Mouse (Mus musculus) CH12.LX (cell line): ENCODE measurements around the gene Tfr2. TPM values are rescaled to one million over a fixed set of nuclear protein-coding genes. Genes with fewer than 3 reads are reported as not detected.

ENCODE experiments used
- DNase-seq: peaks from one replicate; pipeline ENCODE4 v3.0.0-alpha.2; 2013; ENCODE audit errors: extremely low read depth
- H3K27ac ChIP-seq: 2 replicates; pipeline ENCODE4 v1.5.1; 2012; ENCODE audit warnings: low read depth, mild to moderate bottlenecking, control low read depth, moderate library complexity; ENCODE audit not compliant: insufficient read depth
- H3K27me3 ChIP-seq: replicated peaks from 2 replicates; pipeline ENCODE3; 2012; ENCODE audit warnings: inconsistent platforms
- H3K36me3 ChIP-seq, 2 experiments: replicated peaks in 1 of 2; 2 replicates each; pipeline versions ENCODE3 to v1.6.1; 2012; ENCODE audit warnings: inconsistent platforms in 1 of 2, low read length in 1 of 2, mild to moderate bottlenecking in 1 of 2, mixed read lengths in 1 of 2, moderate library complexity in 1 of 2; ENCODE audit not compliant: control insufficient read depth in 1 of 2, insufficient read depth in 1 of 2
- H3K4me1 ChIP-seq, 2 experiments: 2 replicates each; pipeline ENCODE4 v1.6.1; 2012; ENCODE audit warnings: inconsistent platforms in 1 of 2, moderate library complexity in 1 of 2; ENCODE audit not compliant: insufficient read depth in 2 of 2, control insufficient read depth in 1 of 2
- H3K4me2 ChIP-seq: 2 replicates; pipeline ENCODE4 v1.6.1; 2012; ENCODE audit warnings: low read depth, mild to moderate bottlenecking, control low read depth; ENCODE audit not compliant: poor library complexity, insufficient read depth, severe bottlenecking
- H3K4me3 ChIP-seq, 3 experiments: fragments of 150-350 bp in 1 of 3; sonication (generic) in 1 of 3; replicated peaks in 1 of 3; 2 replicates each; pipeline versions ENCODE3 to v1.5.1; 2011 to 2012; ENCODE audit warnings: low read depth in 2 of 3, low read length in 2 of 3, mild to moderate bottlenecking in 2 of 3, moderate library complexity in 2 of 3, control low read depth in 1 of 3, improper control_type of control experiment in 1 of 3, inconsistent platforms in 1 of 3, mixed read lengths in 1 of 3; ENCODE audit not compliant: poor library complexity in 1 of 3
- H3K79me2 ChIP-seq: replicated peaks from 2 replicates; pipeline ENCODE4 v1.6.1; 2012; ENCODE audit warnings: mild to moderate bottlenecking, moderate library complexity; ENCODE audit not compliant: control insufficient read depth, poor library complexity, insufficient read depth, severe bottlenecking; ENCODE audit errors: extremely low read depth
- H3K9ac ChIP-seq: 2 replicates; pipeline ENCODE4 v1.6.1; 2012; ENCODE audit warnings: low read depth, mild to moderate bottlenecking, control low read depth, moderate library complexity; ENCODE audit not compliant: insufficient read depth
- H3K9me3 ChIP-seq: replicated peaks from 2 replicates; pipeline ENCODE3; 2012; ENCODE audit warnings: low read length, inconsistent platforms, mixed read lengths
- BHLHE40 ChIP-seq: IDR thresholded peaks from 2 replicates; pipeline ENCODE4 v1.6.1; 2011; ENCODE audit warnings: mild to moderate bottlenecking, low read depth, low read length, improper control_type of control experiment
- CHD1 ChIP-seq: IDR thresholded peaks from 2 replicates; pipeline ENCODE4 v1.6.1; 2012; ENCODE audit warnings: low read depth, low read length, improper control_type of control experiment, inconsistent platforms
- CTCF ChIP-seq, 2 experiments: IDR thresholded peaks in 1 of 2; conservative IDR thresholded peaks in 1 of 2; 2 replicates each; pipeline ENCODE4 v1.5.1; 2011 to 2012; ENCODE audit warnings: low read depth in 2 of 2, low read length in 2 of 2, improper control_type of control experiment in 1 of 2, inconsistent platforms in 1 of 2, mild to moderate bottlenecking in 1 of 2, moderate library complexity in 1 of 2
- E2F4 ChIP-seq: IDR thresholded peaks from 2 replicates; pipeline ENCODE4 v1.6.1; 2011; ENCODE audit warnings: low read depth, low read length, improper control_type of control experiment; ENCODE audit not compliant: insufficient replicate concordance
- ELF1 ChIP-seq: IDR thresholded peaks from 2 replicates; pipeline ENCODE4 v1.6.1; 2014; ENCODE audit warnings: low read depth, mild to moderate bottlenecking, inconsistent platforms, low read length, improper control_type of control experiment
- IRF4 ChIP-seq: IDR thresholded peaks from 2 replicates; pipeline ENCODE4 v1.6.1; 2014; ENCODE audit warnings: low read depth, mild to moderate bottlenecking, inconsistent platforms, low read length, improper control_type of control experiment
- JUND ChIP-seq: conservative IDR thresholded peaks from 2 replicates; pipeline ENCODE4 v1.6.1; 2011; ENCODE audit warnings: low read depth, low read length, improper control_type of control experiment
- MAFK ChIP-seq: IDR thresholded peaks from 2 replicates; pipeline ENCODE4 v1.6.1; 2011; ENCODE audit warnings: low read length, improper control_type of control experiment; ENCODE audit not compliant: insufficient replicate concordance
- MAZ ChIP-seq: IDR thresholded peaks from 2 replicates; pipeline ENCODE4 v1.6.1; 2012; ENCODE audit warnings: low read depth, mild to moderate bottlenecking, inconsistent platforms, low read length, improper control_type of control experiment, moderate library complexity
- MEF2A ChIP-seq: IDR thresholded peaks from 2 replicates; pipeline ENCODE4 v1.6.1; 2014; ENCODE audit warnings: low read depth, mild to moderate bottlenecking, inconsistent platforms, low read length, improper control_type of control experiment, borderline replicate concordance
- MXI1 ChIP-seq: IDR thresholded peaks from 2 replicates; pipeline ENCODE4 v1.6.1; 2011; ENCODE audit warnings: mild to moderate bottlenecking, low read depth, low read length, improper control_type of control experiment
- MYC ChIP-seq: IDR thresholded peaks from 2 replicates; pipeline ENCODE4 v1.6.1; 2011; ENCODE audit warnings: low read depth, mild to moderate bottlenecking, improper control_type of control experiment, low read length
- NELFE ChIP-seq: IDR thresholded peaks from 2 replicates; pipeline ENCODE4 v1.6.1; 2011; ENCODE audit warnings: low read depth, low read length, improper control_type of control experiment
- NRF1 ChIP-seq: IDR thresholded peaks from 2 replicates; pipeline ENCODE4 v1.6.1; 2014; ENCODE audit warnings: low read depth, mild to moderate bottlenecking, inconsistent platforms, low read length, improper control_type of control experiment, moderate library complexity
- PAX5 ChIP-seq: IDR thresholded peaks from 2 replicates; pipeline ENCODE4 v1.6.1; 2012; ENCODE audit warnings: low read length, inconsistent platforms, mixed read lengths
- POLR2A ChIP-seq: IDR thresholded peaks from 2 replicates; pipeline ENCODE4 v1.6.1; 2011; ENCODE audit warnings: low read depth, mild to moderate bottlenecking, improper control_type of control experiment, low read length
- POLR2AphosphoS2 ChIP-seq: IDR thresholded peaks from 2 replicates; pipeline ENCODE4 v1.6.1; 2011; ENCODE audit warnings: low read depth, low read length, improper control_type of control experiment
- RAD21 ChIP-seq: IDR thresholded peaks from 2 replicates; pipeline ENCODE4 v1.6.1; 2011; ENCODE audit warnings: low read depth, mild to moderate bottlenecking, low read length, improper control_type of control experiment, moderate library complexity
- RCOR1 ChIP-seq: conservative IDR thresholded peaks from 2 replicates; pipeline ENCODE4 v1.6.1; 2012; ENCODE audit warnings: low read depth, mild to moderate bottlenecking, inconsistent platforms, low read length, improper control_type of control experiment
- SIN3A ChIP-seq: IDR thresholded peaks from 2 replicates; pipeline ENCODE4 v1.6.1; 2012; ENCODE audit warnings: low read length, improper control_type of control experiment, inconsistent platforms
- TBP ChIP-seq: conservative IDR thresholded peaks from 2 replicates; pipeline ENCODE4 v1.6.1; 2011; ENCODE audit warnings: low read depth, low read length, improper control_type of control experiment
- UBTF ChIP-seq: IDR thresholded peaks from 2 replicates; pipeline ENCODE4 v1.6.1; 2012; ENCODE audit warnings: low read depth, mild to moderate bottlenecking, inconsistent platforms, low read length, improper control_type of control experiment, moderate library complexity
- USF1 ChIP-seq: IDR thresholded peaks from 2 replicates; pipeline ENCODE4 v1.6.1; 2014; ENCODE audit warnings: low read depth, mild to moderate bottlenecking, inconsistent platforms, low read length, improper control_type of control experiment
- USF2 ChIP-seq: conservative IDR thresholded peaks from 2 replicates; pipeline ENCODE4 v1.6.1; 2011; ENCODE audit warnings: low read depth, low read length, improper control_type of control experiment
- ZMIZ1 ChIP-seq: IDR thresholded peaks from 2 replicates; pipeline ENCODE4 v1.6.1; 2012; ENCODE audit warnings: low read depth, mild to moderate bottlenecking, inconsistent platforms, low read length, improper control_type of control experiment
- dilution Hi-C: fragments of 300-500 bp; cut with MboI; formaldehyde crosslinking; loops from 2 replicates; pipeline ENCODE4 v1.14.3; 2020; ENCODE audit warnings: low sequenced_read_pairs; ENCODE audit not compliant: extremely low pct_unique_long_range_greater_than_20kb, extremely low pct_ligation_motif_present
- in situ Hi-C: fragments of 300-500 bp; cut with MboI; formaldehyde crosslinking; loops from 3 replicates; pipeline ENCODE4 v1.14.3; 2019; ENCODE audit warnings: low sequenced_read_pairs, low pct_ligation_motif_present, low pct_unique_long_range_greater_than_20kb, mixed read lengths
- polyA plus RNA-seq: library from polyadenylated mRNA; unstranded; fragments of >175 nt; gene quantifications from 2 replicates; pipeline ENCODE4 v1.2.1, GENCODE M21; 2012; ENCODE audit warnings: low read depth; ENCODE audit not compliant: insufficient read length
- total RNA-seq, 2 experiments: library from RNA; depleted of rRNA; stranded (reverse); fragments of 300-350 nt in 1 of 2; fragments of >200 nt in 1 of 2; gene quantifications; 2 replicates each; pipeline ENCODE4 v1.2.3; 2012 to 2014

Tfr2 gene
- total and polyA plus RNA-seq, 3 experiments: 0.67 to 2.2 (median 2.2) TPM

- TF ChIP-seq IRF4 (peak; percentile 77), E2F4 (0 out of 2 replicates have a peak, but pooled peaks have one; percentile 36), RCOR1 (no peak), USF1 (peak; percentile 97), ZMIZ1 (peak; percentile 28), UBTF (peak; percentile 91), MAFK (no peak), MAZ (peak; percentile 99), ELF1 (peak; percentile 77), POLR2A (peak; percentile 70), MXI1 (0 out of 2 replicates have a peak, but pooled peaks have one; percentile 42), SIN3A (peak; percentile 93), CTCF (conservative IDR thresholded peaks at IDR 0.05 in 1 of 2, IDR thresholded peaks at IDR 0.05 in 1 of 2; ENCODE audit: low read depth in 2 of 2, low read length in 2 of 2) (no peak), RAD21 (no peak), USF2 (peak; percentile 97), JUND (no peak), NELFE (peak; percentile 90), BHLHE40 (peak; percentile 87), MEF2A (peak; percentile 63; the same call in 1 of the 2 replicates), POLR2AphosphoS2 (peak; percentile 63), NRF1 (peak; percentile 45; the same call in 1 of the 2 replicates), PAX5 (no peak), CHD1 (peak; percentile 99)
These were observed 36.4 kb upstream of the Tfr2 start, which contains the start of the genes Epo and Gnb2 (continued) for GRCm38 (mm10) chr5:137533117-137533827.

- no peak overlapping the region for H3K27ac ChIP-seq
- DNase-seq: no peak
- no peak for TF ChIP-seq POLR2A
- TF ChIP-seq ELF1: no peak
- TF ChIP-seq MYC: no peak
- no peak for TF ChIP-seq TBP
- TF ChIP-seq JUND: no peak
- peaks cover 1% of the 10 kb centered on the region for H3K27me3 ChIP-seq
- in situ Hi-C loops: loop anchor here (5.0 kb wide), 1 partner anchor 33 kb away; the partner anchor contains the start of gene Tfr2
- peaks cover 28% of the 10 kb centered on the region for H3K79me2 ChIP-seq
- no peaks in the 10 kb centered on the region for H3K9me3 ChIP-seq
- peaks cover 3 to 21% of the 10 kb centered on the region in 2 experiments; a peak in 3 of 4 replicates for H3K4me1 ChIP-seq
- dilution Hi-C loops: no loop called here
- H3K4me2 ChIP-seq: no peak overlapping the region
- H3K36me3 ChIP-seq: peaks cover 4 to 7% of the 10 kb centered on the region in 2 experiments
- no peak overlapping the region for H3K4me3 ChIP-seq
- H3K9ac ChIP-seq: no peak overlapping the region
These were observed 34.9 kb upstream of the Tfr2 start for GRCm38 (mm10) chr5:137534762-137535161.
